Mouse (Mus musculus) spleen, adult 18-20 months (tissue): ENCODE measurements at regions not wholly inside any gene's neighbourhood (a gene's known extent, or its start where the extent isn't known, plus 50 kb on each side); places are given as distances from the start of the nearest gene placed in this dataset.

ENCODE experiments used
- DNase-seq, 2 experiments: peaks; one replicate each; pipeline ENCODE4 v3.0.0; 2022; ENCODE audit warnings: mixed read lengths in 2 of 2

DNA sequence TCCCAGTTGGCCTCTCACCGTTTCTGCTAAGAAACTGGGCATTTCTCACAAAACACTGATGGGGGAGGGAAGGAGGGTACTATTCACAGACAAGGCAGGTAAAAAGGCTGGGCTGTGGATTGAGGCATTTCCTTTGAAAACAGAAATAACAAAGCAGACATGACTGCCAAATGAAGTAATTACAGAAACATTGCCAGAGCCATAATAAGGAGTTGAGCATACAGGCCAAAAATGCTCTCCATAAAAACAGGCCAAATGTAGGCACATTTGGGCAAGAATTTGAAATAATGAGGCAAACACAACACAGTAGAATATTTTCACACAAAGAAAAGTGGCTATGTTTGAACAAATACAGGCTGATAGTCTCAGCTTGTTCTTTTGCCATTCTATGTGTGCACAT is 491.9 kb upstream of the Cdh4 start:
- no peak for DNase-seq

DNA sequence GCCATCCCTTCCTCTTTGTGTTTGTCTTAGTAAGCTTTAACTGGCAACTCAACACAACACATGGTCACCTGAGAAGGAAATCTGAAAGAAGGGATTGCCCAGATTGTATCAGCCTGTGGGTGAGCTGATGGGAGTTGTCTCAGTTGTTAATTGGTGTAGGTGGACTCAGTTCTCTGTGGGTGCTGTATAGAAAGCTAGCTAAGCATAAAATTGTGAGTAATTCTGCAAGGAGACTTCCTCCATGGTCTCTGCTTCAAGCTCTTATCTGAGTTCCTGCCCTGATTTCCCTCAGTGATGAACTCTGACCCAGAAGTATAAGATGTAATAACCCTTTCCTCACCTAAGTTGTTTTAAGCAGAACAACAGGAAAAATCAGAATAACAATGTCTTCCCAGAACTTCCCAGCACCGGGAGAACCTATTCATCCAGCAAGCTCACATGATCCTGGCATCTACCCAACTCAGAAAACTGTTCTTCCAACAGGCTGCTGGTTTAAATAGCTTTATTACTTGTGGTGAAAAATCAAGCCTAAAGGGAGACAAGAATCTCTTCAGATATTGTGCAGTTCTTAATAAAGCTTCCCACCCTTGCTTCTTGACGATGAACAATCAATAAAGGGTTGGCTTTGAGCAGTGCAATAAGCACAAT is 487.7 kb upstream of the Cdh4 start:
- no peak for DNase-seq

DNA sequence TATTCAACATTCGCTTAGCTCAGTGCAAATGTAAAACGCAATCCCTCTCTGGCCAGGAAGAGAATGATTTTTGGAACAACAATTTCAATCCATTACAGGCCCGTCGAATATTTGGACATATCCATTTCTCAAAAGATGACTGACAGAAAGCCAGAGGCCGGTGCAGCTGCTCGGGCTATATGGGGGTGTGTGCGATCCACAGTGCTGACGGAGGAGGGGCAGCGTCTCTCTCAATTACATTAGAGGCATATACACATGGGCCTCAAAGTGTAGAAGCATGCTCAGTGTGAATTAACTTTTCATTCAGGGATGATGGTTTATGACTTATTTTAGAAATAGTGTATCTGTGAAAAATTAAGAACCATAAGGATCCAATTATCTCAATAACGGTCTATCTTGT is 483.4 kb upstream of the Cdh4 start:
- DNase-seq = no peak

DNA sequence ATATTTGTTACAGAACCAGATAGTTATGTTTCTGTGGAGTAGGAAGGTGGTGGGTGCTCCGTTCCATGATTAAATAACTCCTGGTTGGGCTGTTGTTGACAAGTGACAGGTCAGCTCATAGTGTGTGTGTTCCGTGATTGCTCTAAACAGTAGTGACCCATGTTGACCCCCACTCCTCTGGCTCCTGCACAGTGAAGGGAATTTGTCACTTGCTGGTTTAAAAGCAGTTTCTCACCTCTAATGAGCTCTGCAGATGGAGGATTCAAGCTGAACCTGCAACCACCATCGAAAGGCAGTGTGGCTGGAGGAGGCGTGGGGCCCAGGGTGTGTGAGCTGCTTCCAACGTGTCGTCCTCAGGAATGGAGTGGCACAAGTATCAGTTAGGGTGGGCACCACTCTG is 482.6 kb upstream of the Cdh4 start:
- DNase-seq = no peak

DNA sequence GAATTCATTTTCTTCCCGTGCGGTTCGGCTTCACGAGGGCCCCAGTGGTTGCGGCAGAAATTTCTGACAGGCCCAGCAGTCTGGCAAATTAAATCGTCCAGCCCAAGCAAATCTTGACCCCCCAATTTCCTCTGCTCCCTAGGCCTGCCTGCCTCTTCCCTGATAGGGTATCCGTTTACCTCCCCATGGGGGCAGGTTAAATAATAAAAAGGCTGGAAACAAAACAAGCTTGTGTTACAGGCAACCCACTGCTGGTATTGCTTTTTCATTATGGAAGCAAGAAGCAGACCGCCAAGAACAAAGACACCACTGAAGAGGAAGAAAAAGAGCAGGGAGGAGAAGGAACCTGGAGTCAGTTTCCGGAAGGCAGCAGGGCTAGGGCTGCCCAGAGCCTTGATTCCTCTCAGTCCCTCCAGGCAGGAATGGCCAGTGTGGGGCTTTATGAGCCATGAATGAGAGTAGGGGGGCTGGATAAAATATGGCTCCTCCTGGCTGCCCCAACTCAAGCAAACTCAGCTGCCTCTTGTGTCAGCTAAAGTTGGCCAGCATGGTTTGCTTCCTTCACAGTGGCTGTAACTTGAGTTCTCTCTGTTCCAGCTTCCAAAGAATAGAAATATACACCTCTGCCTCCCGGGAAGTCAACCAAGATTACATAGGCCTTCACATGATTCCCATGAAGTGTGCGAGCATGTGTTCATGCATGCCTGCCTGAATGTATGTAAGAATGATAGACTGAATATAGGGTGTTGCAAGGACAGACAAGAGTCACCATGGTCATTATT is 474.5 kb upstream of the Cdh4 start:
- no peak for DNase-seq

DNA sequence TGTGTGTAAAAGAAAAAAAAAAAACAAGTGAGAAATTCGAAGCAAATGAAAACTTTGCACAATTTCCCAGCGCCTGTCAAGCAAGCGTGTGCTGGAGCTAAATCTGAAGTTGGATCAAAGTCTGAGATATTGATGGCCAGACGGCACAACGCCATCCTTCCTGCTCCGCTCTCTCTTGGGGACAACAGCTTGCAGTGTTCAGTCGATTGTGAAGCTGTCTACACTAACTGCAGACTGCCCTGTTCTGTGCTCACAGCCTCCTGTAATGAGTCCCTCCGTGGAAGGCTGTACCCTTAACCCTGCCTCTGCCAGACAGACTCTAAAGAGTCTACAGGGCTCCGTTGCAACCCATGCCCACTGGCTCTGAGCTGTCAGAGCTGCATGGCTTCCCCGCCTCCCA is 472.5 kb upstream of the Cdh4 start:
- no peak for DNase-seq

DNA sequence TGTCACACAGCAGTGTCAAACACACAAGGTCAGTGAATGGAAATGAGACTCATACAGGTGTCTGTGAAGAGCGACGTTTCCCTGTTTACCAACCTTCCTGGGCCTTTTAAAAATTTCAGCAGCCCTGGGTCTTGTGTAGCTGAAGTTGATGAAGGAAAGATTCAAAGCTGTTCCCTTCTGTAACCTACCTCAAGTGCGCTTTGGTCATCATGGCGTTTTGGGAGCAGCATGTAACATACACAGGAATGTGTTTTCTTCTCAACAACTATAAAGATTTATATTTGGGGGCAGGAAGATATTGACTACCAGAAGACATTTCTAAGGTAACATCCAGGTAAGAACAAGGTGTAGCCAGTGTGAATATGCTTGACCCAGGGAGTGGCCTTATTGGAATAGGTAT is 466.9 kb upstream of the Cdh4 start:
- DNase-seq = no peak

DNA sequence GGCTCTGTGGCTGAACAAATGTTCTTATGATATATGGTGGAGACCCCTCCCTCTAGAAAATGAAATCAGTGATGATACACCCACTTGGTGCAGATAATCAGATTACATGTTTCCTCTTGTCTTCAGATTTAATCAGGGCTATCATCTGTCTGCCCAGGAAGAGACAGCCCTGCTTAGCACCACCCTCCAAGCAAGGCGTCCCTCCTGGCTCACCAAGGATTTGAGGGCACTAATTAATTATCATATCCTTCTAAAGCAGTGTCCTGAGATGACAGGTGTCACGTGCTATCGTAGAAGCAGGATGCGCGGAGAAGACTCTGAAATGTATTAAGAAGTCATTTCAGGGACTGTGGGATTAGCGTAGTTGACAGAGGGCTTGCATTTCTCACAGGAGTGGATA is 466.2 kb upstream of the Cdh4 start:
- DNase-seq = no peak

DNA sequence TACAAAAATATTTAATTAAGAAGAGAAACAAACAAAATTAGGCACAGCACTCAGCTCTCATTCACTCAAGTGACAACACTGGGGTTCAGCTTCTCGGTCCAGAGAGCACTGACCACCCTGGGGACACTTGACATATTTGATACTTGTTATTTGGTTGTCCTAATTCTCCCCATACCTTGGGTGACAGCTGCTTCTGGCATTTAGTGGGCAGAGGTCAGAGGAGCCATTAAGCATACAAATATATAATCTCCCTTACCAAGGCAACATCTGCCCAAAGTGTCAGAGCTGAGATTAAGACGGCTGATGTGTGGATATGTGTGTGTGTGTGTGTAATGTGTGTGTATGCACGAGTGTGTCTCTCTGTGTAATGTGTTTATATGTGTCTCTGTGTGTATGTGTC is 465.7 kb upstream of the Cdh4 start:
- no peak for DNase-seq

DNA sequence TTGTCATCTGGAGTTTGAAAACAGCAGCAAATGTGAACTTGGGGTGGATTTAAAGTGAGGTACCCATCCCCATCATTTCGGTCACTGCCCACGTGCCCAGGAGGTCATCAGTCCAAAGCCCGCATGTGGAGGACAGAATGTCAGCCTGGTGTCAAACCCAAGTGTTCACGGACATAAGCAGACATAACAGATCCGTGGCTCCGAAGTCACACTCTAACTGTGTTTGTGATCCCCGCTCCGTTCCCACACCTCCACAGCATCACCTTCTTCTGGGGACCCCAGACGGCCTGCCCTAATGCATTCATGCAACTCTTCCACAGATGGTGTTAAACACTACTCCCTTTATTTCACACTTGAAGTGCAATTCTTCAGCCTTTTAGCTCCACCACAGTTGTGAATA is 462.8 kb upstream of the Cdh4 start:
- DNase-seq = no peak

DNA sequence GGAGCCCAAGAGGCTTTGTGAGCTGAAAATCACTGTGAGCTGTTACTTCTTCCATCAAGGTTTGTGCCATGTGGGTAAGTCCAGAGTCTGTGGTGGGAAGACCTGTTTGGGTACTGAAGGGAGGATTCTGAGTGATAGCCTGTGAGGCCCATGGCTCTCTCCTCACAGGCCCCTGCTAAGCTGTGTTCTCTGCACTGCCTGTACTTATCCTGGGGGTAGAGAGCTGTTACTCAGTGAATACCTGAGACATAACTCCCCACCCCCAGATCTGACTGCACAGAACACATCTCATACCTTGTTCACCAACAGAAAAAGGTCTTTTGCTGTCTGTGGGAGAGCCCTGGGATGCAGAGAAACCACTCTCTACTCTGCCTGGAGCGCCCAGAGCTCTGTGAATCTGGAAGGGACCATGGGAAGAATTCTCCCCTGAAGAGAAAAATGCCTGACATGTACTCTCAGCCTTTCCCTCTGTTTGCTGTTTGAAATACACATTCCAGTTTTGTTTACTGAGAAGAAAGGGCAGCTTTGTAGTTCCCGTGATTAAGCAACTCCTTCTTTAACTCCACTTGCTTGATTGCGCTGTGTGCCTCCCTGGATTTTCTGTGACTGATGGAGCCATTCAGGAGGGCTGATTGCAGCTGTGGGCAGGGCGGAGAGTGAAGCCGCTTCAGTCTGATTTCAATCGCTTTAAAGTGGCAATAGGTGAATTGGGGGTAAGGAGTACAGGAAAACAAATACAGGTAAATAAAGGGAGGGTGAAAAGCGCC is 460.3 kb upstream of the Cdh4 start:
- no peak for DNase-seq

DNA sequence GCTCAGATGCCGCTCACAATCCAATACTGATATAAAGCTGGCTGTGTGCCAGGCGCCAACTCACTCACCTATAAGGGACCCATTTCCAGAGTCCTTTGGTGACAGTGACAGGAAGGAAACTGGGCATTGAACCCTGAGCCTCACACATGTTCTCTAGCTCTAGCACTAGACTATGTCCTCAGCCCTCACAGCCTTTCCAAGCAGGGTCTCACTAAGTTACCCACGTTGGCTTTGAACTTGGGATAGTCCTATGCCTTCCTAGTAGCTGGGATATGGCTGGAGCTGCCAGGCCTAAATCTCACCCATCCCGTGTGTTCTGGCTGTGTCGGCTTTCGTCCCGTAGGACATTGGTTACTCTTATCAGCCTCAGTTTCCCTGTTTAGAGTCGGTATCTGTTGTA is 458.4 kb upstream of the Cdh4 start:
- DNase-seq = no peak

DNA sequence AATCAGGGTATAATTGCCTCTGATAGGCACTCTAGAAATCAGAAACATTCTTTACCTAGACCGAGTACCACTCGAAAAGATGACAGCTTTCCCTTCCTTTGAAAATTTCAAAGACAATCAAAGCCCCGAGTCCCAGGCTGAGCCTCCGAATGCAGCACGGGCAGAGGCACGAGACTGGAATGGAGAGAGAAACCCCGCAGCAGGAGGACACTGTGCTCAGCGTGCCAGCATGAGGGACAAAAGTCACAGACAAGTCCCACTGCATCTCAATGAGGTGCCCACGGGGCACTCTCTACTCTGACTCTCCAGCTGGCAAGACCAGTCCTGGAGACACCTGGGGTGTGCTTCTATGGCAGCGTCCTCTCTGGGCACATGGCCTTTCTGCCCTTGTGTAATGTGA is 454.3 kb upstream of the Cdh4 start:
- DNase-seq = no peak

DNA sequence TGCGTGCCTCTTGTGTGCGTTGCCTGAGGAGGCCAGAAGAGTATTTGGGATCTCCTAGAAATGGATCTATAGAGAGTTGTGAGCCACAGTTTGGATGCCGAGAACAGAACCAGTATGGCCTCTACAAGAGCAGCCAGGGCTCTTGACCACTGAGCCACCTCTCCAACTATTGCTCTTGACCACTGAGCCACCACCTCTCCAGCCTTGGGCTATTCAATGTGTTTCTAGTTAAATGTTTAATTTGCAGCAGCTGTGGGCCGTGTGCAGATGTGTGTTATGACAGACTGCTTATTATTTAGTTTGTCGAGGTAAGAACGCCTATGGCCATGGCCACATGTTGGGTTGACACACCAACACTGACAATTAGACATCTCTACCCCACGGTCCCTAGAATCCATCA is 452.9 kb upstream of the Cdh4 start:
- DNase-seq = no peak

DNA sequence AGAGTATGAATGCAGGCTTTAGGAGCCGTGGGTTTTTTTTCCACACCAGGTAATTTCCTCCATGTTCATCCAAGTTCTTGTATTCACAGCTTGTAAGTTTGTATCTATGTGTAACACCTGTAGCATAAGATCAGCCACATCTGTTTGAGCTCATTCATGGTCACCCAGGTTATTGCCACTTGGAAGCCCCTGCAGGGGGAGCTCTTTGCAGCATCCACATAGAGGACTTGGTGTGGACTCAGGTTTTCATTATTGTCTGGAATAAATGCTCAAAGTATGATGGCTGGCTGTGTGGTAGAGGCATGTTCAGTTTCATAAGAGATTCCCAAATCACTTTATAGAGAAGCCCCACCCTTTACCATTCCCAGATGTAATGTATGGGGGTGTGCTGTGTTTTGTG is 452.4 kb upstream of the Cdh4 start:
- DNase-seq = no peak

DNA sequence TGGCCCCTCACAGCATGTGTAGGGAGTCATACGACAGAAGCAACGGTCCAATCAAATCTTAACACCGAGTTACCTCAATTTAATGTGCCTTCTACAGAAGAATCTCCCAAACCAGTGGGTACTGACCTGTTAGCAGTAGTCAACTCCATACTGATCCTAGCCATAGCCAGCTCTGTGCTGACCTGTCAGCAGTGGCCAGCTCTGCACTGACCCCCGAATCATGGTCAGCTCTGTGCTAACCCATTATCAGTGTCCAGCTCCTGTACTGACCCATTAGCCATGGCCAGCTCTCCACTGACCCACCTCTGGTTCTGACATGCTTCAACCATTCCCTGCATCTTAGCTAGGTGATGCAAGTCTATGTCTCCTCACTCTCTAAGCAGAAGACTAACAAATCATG is 451.3 kb upstream of the Cdh4 start:
- DNase-seq = no peak

DNA sequence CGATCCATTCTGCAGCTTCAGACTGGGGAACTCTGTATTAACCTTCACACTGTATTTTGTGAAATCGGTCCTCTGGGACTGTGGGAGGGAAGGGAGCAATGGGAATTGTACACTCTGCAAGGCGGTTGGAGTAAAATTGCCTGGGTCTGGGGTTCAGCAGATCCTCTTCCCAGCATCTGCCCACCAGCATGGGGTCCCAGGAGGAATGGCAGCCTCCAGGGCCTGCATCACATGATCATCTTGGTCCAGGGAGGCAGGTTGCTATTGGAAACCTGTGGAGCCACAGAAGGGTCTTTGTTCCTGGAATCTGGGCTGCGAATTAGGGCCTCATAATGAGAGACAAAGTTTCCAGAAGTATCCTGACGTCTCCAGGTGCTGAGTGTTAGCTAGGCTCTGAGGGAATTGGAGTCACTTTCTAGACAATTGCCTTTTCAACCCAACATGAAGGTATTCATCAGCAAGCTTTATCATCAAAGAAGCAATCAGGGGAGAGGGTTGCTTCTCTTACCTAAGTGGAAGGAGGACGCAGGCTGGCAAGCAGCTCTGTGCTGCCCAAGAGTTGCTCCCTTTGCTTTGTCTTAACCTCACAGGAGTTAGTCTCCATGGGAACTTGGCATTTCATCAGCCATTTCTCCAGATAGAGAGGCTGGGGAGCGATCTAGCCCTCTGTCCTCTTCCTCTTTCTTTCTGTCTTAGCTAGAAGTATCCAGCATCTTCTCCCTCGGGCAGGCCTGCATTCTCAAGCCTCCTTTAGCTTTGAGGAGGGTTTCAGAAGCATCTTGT is 449.7 kb upstream of the Cdh4 start:
- DNase-seq = no peak

DNA sequence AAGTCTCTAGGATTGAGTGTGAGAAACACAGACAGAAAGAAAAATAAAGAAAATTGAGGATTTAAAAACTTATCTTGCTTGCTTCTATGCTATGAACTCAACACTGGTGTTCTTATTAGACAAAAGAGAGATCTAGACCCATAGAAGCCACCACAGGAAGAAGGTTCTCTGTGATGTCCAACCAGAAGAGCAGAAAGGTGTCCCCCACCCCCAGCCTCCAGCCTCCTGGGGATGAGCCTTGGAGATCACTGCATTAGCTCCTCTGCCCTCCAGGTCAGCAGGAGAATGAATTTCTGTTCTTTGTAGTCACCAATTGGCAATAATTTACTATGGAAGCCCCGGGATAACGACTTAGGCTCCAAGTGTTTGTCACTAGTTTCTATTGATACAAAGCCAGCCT is 444.3 kb upstream of the Cdh4 start:
- DNase-seq = no peak

DNA sequence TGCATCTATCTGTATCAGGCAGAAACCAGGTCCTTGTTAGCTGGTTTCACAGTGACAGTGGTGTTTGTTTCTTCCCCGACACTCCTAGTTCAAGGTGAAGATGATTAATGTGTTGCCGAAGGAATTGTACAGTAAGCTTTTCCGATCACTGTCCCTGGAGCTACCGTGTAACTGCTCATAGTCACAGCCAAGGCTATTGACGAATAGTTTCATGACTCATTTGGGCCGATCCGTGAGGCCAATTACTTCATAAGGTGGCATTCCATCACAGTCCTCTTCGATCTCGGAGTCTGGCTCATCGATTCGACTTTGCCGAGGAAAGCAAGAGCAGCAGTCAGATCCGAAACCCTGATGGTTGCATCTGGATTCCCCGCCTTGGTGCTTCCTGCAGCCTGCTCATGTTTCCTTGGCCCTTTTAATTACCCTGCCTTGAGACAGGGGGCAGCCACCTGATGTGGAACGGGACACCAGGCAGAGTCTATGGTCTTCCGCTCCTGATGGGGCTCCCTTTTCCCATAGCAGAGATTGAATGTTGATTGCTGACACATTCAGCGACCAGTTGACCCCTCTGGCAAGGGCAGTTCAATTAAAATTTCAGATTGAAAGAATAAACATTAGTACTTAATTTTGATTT is 441.7 kb upstream of the Cdh4 start:
- DNase-seq = no peak

DNA sequence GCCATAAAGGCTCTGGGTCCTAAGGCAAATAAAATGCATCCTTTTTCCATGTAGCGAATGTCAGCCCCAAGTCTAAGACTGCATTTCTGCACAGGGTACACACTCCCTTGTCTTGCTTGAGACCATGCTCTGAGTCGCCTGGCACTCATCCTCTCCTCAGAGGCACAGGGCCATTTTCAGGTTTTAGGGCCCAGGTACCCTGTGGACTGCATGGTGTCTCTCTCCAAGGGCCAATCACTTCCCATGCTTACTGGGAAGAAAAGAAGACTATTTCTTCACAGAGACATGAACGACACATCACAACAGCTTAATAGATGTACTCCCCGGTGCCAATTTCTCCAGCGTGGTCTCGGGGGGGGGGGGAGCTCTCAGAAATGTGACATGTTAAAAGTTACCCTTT is 434.5 kb upstream of the Cdh4 start:
- DNase-seq = no peak

DNA sequence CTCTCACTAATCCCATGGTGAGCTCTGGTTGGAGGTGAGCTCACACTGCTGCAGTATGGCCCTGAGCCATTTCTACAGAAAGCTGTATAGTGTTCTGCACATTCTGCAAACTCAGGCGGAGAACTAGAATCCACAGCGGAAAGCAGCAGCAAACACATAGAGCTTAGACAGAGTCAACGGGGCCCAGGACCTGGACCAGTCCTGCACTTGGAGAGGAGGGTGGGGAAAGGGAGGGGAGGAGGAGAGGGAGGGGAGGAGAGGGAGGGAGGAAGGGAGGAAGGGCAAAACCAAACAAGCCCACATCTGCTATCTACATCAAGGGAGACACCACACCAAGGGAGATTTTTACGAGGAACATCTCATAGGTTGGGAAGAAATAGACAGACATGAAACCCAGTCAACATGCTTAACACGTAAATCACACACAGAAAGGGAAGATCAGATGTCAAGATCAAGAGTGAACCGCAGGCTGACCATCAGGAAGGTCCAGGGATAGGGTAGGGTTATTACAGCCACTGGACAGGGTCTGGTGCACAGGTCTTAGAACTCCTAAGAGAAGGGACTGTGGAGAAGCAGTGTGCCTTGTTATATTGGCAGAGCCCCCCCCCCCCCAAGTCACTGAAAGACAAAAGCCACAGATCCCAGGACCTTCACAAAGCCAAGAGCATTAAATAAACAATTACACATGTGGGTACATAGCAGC is 428.2 kb upstream of the Cdh4 start:
- no peak for DNase-seq

DNA sequence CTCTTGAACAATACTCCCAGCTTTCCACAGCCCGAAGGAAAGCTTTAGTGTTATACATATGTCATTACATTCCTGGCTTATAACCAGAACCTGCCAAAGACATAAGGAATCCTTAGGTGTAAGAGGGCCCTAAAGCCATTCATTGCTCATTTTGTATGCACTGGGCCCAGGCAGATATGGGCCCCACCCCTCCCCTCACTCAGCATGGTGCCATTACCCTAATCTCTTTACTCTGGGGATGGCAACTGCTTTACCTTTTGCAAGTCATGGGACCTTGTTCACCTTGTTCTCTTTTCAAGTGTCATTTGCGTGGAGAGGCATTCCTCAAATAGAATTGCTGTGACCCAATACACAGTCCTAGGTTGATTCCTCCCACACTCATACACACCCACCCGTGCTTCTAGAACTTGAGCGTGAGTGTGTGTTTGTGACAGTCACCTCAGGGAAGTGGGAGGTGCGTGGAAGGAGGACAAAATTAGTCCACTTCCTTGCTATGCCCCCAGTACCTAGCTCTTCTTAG is 419.5 kb upstream of the Cdh4 start:
- DNase-seq = no peak
